Mouse (Mus musculus) megakaryocyte, embryonic 14.5 days (primary cell): ENCODE results near the gene Zcchc4.

Experiments
- FLI1 ChIP-seq: IDR thresholded peaks from 2 replicates; pipeline ENCODE4 v1.6.1; 2012; ENCODE audit warnings: low read length, inconsistent platforms, mixed read lengths
- GATA1 ChIP-seq: IDR thresholded peaks from 3 replicates; pipeline ENCODE4 v1.6.1; 2012; ENCODE audit warnings: mixed read lengths, low read length, inconsistent platforms, borderline replicate concordance

- no peak for TF ChIP-seq GATA1
- TF ChIP-seq FLI1 = no peak
Observed at GRCm38 (mm10) chr5:52866361-52867155, 91.3 kb downstream of the Zcchc4 start.
